Mouse (Mus musculus) CD4-positive, CD25-positive, alpha-beta regulatory T cell, adult 2 months (primary cell): ENCODE data around the gene Fbxw7.

Source experiments
- DNase-seq: peaks from one replicate; pipeline ENCODE4 v3.0.0-alpha.2; 2012; ENCODE audit warnings: low read depth, low spot score

The Fbxw7 gene

DNA sequence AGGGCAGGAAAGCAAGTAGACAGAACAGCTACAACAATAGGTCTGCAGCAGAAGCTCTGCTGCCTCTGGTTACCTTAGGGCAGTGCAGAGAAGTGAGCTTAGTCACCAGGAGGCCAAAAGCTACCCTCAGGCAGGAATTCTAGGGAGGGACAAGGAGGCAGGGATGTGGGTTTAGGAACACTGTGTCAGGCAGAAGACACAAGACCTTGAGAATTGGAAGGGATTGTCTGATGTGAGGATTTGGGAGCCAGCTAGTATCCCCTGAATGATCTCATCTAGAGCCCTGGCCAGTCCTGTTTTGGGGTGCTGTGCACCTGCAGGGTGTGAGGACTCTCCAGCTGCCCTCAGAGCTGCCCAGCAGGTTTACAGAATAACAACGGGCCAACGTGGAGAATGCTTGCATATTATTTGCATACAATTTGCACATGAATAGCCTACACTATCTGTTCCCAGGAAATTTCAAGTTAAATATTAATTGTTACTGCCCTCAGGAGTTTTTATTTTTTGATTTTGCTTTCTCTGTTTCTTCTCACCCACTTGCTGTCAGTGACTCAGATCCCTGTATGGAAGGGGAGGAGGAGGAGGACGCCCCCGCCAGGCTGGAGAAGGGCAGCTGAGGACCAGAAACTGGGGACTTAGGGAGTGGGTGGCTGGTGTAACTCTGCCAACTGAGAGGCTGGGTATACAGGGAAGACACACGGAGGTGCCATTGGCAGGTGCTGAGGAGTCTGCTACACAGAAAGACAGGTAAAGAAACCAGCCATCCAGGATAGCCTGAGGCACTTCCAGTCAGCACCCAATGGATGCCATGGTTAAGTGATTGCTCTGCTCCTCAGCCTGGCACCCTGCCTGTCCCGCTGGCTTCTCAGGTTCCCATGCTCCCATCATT, 210.0 kb downstream of the Fbxw7 start:
- DNase-seq, result no peak
